Mouse (Mus musculus) c-Kit-positive CD71-positive TER-119-positive erythroid progenitor cells, embryonic 14.5 days (primary cell): ENCODE data around the gene Rpl37.
"Not testable (repeated sequence)": the region's sequence is repeated elsewhere in the genome, so short reads cannot be mapped to it uniquely, and the experiment has no call there.

Experiments used
- DNase-seq: peaks from one replicate; pipeline ENCODE4 v3.0.0-alpha.2; 2013; ENCODE audit warnings: low spot score

The Rpl37 gene

DNA sequence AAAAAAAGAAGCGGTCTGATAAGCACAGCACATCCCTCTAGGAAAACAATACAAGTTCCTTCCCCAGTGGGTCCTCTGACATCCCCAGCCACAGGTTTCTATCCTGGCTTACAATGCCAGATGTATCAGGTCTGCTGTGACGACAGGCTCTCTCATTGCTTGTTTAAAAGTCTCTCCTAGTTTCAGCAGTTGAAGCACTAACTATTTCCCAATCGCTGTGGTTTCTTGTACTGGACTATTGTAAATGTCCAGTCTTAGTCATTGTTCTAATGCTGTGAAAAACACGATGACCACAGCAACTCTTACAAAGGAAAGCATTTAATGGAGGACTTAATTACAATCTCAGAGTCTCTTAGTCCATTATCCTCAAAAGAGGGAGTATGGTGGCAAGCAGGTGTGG, 10.0 kb downstream of the Rpl37 start:
- no peak for DNase-seq

DNA sequence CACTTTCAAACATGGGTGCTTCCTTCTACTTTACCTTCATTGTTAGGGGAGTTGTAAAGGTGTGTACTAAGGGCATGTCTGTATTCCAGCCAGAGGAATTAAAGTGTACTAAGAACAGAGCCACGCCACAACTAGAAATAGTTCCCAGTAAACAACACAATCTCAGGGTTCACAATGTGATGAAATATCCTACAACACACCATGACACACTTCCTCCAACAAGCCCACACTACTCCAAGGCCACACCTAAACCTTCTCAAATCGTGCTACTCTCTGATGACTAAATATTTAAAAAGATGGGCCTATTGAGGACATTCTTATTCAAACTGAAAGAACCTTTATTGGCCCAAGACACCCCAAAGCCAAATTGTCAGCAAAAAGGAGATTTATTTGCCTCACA, 11.0 kb downstream of the Rpl37 start:
- DNase-seq = no peak

DNA sequence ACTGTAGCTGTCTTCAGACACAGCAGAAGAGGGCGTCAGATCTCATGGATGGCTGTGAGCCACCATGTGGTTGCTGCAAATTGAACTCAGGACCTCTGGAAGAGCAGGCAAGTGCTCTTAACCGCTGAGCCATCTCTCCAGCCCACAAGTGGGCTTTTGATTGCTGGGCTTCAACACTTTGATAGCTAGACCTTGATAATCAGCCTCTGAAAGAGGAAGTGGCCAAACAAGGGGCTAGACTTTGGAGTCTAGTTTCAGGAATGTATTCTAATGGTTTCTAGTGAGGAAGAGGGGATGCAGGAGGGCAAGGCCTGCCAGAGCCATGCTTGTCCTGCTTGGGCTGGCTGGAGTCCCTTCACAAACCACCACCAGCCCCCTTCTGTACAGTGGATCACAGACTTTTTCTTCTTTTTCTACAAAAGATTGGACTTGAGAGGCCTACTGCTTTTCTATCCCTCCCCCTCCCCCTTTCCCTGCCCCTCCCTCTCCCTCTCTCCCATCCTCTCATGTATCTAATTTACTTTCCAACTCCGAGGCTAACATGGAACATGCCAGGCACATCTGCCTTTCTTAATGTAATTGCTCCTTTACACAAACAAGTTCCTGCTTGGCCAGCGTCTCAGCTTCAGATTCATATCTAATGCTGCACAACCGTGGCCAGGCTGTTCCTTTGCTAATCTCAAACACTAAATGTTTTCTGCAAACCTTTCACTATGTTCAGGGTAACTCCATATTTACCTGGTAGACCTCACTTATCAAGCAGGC, 11.9 kb downstream of the Rpl37 start:
- DNase-seq = no peak

DNA sequence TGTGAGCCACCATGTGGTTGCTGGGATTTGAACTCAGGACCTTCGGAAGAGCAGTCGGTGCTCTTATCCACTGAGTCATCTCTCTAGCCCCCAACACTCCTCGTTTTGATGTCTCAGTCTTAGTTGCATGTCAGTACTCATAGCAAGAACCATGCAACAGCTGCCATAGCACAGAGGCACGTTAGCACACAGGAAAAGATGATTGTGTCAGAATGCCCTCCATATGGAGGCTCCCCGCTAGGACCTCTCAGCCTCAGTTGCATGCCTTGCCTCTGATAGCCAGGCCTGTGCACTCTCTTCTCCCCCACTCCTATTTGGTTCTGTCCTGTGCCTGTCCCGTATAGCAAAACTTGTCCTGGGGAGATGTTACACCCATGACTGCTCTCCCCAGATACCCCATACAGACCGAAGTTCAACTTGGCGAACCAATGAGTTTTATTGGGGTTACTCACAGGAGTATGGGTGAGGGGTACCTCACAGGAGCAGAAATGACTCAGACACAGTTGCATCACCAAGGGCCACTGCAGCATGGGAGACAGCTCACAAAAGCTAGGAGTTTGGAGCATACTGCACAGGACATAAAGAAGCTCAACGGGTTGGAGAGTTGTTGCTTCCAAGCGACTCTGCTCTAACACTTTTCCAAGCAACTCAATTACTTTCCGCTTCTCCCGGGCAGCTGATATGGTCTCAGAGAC, 12.8 kb downstream of the Rpl37 start:
- DNase-seq = no peak

DNA sequence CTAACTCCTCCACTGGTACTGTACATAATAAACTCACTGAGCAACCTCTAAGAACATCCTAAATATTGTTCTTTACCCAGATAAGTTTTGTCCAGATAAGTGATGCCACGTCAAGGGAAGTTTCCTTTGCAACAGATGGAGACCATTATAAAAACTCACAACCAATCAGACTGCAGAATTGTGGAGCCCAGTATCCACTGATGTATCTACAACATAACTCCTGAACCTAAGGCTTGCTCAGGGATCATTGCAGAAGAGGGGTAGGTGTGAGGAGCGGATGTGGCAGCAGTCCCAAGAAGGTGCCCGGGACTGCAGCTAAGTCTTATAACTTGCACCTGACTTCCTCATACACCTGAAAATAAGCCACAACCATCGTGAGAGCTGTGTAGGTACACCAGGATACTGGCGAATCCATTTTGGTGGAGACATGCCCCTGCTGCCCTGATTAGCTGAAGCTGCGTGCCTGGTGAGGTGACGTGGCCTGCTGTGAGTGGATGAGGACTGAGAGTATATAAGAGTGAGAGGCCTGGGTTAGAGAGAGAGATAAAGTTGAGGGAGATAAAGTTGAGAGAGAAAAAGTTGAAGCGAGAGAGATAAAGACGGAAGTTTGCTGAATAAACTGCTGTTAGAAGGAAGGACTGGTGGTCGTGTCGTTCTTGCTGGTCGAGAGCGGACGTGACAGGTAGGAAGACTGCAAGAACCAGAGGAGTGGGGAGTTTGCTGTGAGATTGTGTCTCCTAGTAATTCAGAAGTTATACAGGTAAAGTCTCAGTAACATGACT, 14.6 kb downstream of the Rpl37 start:
- DNase-seq = not testable (repeated sequence)

DNA sequence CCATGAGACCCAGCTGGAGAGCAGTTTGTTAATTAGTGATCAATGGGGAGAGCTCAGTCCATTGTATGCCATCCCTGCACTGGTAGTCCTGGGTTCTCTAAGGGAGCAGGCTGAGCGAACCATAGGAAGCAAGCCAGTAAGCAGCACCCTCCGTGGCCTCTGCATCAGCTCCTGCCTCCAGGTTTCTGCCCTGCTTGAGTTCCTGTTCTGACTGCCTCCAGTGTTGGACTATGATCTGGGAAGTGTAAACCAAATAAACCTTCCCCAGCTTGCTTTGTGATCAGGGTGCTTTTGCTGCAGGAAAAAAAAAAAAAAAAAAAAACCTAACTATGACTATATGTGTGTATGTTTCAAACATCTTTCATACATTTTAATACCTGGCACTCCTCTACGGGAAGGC, 16.9 kb downstream of the Rpl37 start:
- no peak for DNase-seq

DNA sequence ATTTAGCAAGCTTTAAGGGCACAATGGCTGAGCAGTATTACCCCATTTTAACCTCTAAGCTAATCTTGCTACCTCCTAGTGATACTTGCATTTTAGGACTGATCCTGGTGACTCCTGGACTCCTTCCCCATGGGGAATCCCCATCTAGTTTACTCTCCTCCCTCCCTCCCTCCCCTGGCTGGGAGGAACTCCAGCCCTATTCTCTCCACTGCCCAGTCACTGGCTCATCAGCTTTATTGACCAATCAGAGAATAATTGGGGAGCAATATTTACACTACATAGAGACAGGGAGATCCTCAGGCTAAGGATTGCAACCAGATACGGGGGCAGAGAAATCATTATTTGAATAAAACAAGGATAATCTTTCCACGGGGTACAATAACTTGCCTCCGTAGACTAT, 17.7 kb downstream of the Rpl37 start:
- no peak for DNase-seq

DNA sequence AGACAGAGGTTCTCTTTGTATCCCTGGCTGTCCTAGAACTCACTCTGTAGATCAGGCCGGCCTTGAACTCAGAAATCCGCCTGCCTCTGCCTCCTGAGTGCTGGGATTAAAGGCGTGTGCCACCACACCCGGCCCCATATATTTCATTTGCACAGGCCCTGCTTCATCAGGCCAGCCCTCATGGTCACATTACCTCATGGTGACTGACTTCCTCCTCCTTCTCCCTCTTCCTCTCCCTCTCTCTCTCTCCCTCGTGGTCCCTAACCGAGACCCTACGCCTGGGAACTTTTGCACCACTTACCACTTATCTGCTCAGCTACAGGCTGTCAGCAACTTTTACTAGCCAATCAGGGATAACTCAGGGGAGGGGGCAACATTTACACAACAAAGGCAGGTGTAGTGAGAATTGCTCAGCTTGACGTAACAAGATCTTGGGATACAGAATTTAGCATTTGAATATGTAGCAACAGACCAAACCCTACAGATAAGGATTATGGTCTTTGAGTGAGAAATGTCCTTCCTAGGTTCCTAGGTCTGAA, 18.6 kb downstream of the Rpl37 start:
- DNase-seq = no peak

DNA sequence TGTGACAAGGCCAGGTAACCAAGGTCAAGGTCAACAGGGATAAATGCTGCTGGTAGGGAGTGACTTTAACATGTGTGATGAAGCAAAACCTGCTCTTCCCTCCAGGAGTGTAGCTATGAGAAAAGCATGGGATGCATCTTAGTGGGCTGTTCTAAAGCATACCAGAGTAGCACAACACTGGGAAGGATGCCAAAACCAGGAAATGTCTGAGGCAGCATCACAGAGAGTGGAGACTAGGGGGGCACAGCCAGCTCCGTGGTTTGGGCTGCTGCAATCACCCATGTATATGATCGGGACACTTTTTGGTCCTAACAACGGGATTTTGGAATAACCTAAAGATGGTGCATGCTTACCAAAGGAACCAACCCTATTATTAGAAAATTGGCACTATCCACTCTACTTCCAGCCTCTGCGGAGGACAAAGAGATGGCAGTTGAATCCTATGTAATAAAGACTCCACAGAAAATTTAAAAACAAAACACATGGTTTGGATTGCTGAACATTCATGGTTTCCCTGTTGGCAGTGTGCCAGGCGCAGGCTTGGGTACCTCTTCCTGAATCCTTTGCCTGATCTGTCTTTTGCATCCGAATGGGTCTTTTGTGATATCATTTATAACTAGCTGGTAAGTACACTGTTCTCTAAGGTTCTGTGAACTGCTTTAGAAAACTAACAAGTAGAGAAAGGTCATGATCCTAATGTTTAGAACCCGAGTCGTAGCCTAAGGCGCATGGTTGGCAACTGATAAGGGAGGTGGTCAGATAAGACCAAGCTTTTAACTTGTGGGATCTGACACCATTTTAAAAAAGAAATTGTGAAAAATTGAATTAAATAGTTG, 21.8 kb downstream of the Rpl37 start:
- DNase-seq = peak; percentile 68

DNA sequence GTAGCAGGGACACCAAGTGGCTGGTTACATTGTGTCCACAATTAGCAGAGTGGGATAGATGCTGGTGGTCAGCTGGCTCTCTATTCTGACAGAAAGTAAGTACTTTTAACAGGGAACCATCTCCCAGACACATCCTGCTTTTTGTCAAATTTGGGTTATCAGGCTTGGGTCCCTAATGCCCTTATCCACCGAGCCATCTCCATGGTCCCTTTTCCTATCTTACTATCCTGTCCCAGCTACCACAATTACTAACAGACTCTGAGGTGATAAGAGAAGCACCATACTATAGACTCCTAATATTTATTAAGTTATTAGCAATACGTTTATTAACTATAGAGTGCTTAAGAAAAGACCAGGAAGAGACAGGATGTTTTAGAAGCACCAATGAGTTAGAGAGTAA, 22.9 kb downstream of the Rpl37 start:
- DNase-seq = no peak

DNA sequence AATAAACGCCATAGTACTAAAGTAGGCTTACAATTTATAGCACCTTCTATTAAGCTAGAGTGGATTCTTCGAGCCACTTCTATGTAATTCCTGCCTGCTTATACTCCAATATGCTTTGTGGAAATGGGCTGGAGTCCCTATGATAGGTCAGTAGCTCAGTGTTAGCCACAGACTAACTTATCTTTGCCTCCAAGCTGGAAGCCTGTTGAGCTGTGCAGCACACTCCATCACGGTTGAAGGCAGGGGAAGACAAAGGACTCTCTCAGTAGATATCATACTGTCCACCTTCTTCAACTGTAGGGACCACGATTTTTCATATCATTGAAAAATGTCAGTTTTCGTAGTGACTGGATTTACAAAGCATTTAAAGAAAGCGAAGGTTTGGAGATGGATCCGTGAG, 23.4 kb downstream of the Rpl37 start:
- DNase-seq = peak; percentile 78

DNA sequence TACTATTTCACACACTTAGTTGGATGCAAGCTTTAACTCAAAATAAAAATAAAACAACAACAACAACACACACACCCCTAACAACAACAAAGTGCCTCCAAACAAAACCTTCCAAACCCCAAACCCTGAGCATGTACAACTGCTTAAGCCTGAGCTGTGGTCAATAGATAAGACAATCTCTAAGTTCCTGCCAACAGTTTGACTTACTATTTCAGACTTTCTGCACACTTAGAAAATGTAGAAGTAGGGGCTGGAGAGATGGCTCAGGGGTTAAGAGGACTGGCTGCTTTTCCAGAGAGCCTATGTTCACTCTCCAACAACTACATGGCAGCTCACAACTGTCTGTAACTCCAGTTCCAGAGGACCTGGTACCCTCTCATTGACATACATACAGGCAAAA, 23.9 kb downstream of the Rpl37 start:
- peak; percentile 79 for DNase-seq

DNA sequence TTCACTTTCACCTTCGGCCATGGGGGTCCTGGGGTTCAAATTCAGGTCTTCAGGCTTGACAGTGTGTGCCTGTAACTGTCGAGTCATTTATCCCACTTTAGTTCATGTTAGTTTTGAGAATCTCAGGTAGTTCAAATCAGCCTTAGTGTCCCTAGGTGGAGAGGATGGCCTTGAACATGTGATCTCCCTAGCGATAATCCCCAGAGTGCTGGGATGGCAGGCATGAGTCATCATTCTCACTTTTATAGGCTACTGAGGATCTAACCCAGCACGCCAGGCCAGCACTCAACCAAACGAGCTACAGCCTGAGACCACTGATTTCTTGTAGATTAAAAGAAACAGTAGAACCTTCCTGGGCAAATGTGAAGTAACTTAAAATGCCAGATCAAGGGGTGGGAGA, 25.6 kb downstream of the Rpl37 start:
- DNase-seq = peak; percentile 56

DNA sequence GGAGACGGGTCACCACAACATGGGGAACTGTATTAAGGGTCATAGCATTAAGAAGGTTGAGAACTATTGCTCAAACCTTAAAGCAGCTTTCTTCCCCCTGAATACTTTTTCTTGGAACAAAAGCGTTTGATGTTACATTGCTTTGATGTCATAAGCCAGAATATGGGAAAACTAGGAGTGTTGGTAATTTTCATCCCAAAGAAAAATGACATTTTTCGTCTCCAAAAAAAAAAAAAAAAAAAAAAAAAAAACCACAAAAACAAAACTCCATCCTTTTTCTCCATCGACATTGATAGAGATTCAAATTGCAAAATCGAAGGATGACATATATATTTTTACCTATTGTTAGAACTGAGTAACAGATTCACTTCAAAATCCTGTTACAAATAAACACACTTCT, 26.3 kb downstream of the Rpl37 start:
- DNase-seq = no peak

DNA sequence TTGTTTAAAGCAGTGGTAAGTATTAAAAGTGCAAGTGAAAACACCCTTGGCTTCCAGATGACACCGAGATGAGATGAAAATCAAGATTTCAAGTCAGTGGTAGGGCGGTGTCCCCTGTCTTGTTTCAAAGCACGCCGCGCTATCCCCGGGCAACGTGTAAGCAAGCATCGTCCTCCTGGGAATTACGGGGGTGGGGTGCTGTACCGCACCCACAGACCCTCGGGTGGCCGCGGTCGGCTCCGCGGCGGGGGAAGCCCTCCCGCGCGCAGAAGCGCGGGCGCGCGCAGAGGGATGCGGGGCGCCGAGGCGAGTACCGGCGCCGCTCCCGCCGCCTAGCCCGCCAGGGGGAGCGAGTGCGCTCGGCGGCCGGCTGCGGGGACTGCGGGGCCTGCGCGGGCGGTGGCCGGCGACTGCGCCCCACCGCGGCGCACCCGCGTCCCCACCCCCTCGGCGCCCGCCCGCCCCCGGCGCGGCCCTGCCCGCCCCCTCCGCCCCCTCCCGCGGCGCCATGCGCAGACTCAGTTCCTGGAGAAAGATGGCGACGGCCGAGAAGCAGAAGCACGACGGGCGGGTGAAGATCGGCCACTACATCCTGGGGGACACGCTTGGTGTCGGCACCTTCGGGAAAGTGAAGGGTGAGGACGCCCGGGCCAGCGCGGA, 27.0 kb downstream of the Rpl37 start, which contains the start of gene Prkaa1:
Prkaa1 (plus strand) TSS at position 501 of the 660 bp plus-strand sequence.
- DNase-seq = peak; percentile 57

DNA sequence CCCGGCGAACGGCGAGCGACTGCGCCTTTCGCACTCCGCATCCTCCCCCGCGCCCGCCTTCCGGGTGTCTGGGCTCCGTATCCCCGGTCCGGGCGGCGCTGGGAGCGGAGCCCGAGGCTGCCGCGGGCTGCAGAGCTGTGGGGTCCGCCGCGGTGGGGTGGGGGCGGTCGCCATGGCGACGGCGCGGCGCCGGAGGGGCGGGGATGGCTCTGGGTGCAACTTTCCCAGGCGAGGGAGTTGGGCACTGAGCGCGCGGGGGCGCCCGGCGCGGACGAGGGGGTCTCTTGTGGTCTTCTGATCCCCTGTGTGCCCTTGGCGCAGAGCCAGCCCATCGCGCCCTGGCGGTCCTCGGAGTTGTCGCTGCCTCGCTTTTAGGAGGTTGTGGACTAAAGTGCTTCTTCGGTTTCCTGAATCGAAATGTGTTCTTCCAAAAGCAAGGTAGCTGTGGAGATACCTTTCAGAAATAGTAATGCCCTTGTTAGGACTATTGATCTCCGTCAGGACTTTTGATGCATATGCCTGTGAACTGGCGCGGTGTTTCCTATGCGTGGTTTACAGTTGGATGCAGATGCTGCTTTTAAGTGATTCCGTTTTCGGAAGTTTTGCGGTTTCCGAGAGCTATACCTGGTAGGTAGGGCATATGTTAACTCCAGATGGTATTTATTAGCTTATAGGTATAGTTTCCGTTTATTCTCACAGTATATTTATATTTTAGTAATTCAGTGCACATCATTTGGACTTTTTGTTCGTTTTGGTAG, 27.8 kb downstream of the Rpl37 start:
- peak; percentile 49 for DNase-seq

DNA sequence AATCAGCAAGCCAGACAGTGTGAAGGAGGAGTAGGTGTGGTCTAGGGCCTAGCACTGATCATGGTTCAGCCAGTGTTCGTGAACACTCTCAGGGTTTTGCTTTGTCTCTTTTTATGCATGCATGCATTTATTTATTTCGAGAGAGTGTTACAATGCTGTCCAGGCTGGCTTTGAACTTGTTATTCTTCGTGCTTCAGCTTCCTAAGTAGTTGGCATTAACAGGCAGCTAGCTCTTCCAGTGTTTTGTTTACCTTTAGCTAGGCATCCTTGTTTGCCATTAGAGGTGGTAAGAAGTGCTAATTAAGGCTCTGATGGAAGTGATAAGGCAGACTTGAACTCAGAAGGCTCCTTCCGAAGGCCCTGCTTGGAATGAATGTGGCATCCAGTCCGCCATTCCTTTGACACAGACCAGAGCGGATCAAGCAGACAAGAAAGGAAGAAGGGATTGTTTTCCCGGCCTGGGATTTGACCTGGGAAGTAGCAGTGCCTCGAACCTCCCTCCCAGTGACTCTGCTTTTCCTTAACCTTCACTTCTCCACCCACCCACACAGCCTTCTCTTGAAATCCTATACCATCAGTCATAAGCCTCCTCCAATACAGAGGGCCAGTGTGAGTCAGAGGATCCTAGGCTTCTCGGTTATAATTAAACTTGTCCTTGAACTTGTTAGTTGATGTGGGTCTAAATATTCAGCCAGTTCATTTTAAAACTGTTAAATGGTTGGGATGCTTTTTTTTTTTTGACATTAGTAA, 28.9 kb downstream of the Rpl37 start:
- DNase-seq = no peak

DNA sequence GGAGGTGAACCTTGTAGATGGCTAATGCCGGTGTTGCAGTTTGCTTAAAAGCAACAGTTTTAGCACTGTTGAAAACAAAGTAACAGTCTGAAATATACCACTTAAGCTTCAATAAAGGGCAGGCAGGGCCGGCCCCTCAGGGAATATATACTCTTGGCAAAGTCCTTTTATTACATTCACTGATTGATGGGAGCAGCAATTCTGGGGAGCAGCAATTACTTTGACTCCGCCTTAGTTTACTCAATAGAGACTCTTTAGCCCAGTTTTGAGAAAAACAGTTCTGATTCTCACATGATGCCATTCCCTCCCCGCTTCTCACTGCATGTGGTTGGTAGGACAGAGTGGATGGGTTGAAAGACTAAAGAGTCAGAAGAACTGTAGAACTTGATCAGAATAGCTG, 32.7 kb downstream of the Rpl37 start:
- DNase-seq = no peak

DNA sequence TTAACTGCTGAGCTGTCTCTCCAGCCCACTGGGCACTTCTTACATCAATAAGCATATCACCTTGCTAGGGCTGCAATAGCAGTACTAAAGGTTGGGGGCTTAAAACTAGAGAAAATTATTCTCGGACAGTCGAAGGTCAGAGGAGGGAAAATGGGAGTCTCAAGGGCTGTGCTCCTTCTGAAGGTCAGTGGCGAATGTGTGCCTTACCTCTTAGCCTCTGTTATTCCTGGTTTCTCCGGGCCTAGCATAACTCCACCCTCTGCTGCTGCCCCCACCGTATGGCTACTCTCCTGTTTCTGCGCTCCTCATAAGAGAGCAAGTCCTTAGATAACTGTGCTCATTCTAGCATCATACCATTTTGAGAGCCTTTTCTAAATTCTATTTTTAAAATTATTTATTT, 35.7 kb downstream of the Rpl37 start:
- no peak for DNase-seq

DNA sequence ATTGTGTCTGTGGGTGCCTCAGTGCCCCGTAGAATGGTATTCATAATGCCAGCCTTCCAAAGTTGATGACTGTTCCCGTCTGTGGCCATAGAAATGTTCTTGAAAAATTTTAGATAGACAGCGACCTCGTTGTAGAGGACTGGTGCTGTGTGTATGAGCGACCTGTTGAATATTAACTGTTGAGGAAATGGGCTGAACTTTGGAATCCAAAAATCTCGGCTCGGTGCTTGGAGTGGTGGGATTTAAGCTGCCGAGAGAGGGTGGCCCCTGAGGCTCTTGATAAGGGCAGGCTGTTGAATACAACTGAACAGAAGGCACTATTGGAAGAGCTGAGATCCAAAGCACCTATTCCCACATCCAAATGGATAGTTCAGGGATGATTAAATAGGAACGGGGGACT, 38.2 kb downstream of the Rpl37 start:
- no peak for DNase-seq
